Mouse (Mus musculus): ENCODE measurements around the gene Unc119. TPM values are rescaled to one million over a fixed set of nuclear protein-coding genes. Genes with fewer than 3 reads are reported as not detected.

Gene Unc119
- polyA plus RNA-seq, 1 experiment from 2014 or later, result 27.5 TPM

DNA sequence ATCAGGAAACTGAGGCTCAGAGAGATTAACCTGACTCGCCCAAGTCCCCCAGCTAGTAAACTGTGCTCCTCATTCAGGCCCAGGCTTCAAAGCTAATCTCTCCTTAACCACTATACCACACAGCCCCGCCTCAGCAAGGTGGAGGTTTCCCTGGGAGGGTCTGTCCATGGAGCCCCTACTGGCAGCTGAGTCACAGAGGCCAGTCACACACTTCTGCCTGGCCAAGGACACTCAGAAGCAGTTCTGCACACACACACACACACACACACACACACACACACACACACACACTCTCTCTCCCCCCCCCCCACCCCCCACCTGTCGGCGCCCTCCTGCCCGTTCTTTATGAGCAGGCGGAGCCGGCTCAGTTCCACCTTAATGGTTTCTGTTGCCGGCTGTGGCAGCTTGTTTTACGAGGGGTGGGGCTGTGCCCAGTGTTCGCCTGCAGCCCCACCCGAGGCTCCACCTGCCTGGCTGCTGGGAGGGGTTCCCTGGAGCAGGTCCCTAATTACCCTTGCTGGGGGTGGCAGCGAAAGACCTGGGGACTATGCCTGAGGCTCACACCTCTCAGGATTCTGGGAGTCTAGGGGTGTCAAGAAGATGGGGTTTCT, 34.4 kb downstream of the Unc119 start:
- H3K9me3 ChIP-seq (replicated peaks; ENCODE audit: control insufficient read depth, low read length), result no peaks in the 10 kb centered on the region
- no peak overlapping the region for H3K9ac ChIP-seq (ENCODE audit: low read length)
- WGBS, result 23% methylated on average over 10 of the region's 12 CpGs
- H3K4me1 ChIP-seq (ENCODE audit: control insufficient read depth, insufficient read depth, low read length), result no peaks in the 10 kb centered on the region
- H3K4me3 ChIP-seq (replicated peaks; ENCODE audit: low read length), result no peak overlapping the region
- no peak overlapping the region for H3K4me2 ChIP-seq (ENCODE audit: low read depth, low read length)
- ATAC-seq (ENCODE audit: insufficient read depth, low FRiP score), result peak; percentile 83
- no peaks in the 10 kb centered on the region for H3K27me3 ChIP-seq (ENCODE audit: control insufficient read depth, insufficient read depth, low read length)
- no peaks in the 10 kb centered on the region for H3K36me3 ChIP-seq (ENCODE audit: control insufficient read depth, insufficient read depth, low read length)
- no peak overlapping the region for H3K27ac ChIP-seq (ENCODE audit: low read length)

DNA sequence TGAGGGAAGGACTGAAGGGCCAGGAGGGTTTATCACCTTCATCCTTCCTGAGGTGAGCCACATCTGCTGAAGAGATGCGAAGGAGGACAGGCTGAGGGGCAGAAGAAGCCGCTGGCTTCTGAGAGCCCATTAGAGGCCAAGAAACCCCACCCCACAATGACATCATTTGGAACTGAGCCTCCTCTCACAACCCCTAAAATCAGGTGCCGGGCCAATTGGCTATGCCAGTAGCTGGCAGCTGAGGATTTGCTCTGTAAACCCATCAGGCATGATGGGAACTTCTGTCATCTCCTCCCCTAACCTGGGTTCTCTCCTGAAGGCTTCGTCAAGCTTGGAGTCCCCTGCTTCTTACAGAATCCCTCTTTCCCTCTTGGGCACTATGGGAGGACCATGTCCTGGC, 37.1 kb downstream of the Unc119 start:
- H3K36me3 ChIP-seq (ENCODE audit: control insufficient read depth, insufficient read depth, low read length), result no peaks in the 10 kb centered on the region
- no peak overlapping the region for H3K27ac ChIP-seq (ENCODE audit: low read length)
- 70% methylated on average over 4 of the region's 4 CpGs for WGBS
- H3K9ac ChIP-seq (ENCODE audit: low read length), result no peak overlapping the region
- no peak for ATAC-seq (ENCODE audit: insufficient read depth, low FRiP score)
- H3K9me3 ChIP-seq (replicated peaks; ENCODE audit: control insufficient read depth, low read length), result no peaks in the 10 kb centered on the region
- H3K4me3 ChIP-seq (replicated peaks; ENCODE audit: low read length), result no peak overlapping the region
- no peak overlapping the region for H3K4me2 ChIP-seq (ENCODE audit: low read depth, low read length)
- no peaks in the 10 kb centered on the region for H3K27me3 ChIP-seq (ENCODE audit: control insufficient read depth, insufficient read depth, low read length)
- no peaks in the 10 kb centered on the region for H3K4me1 ChIP-seq (ENCODE audit: control insufficient read depth, insufficient read depth, low read length)

DNA sequence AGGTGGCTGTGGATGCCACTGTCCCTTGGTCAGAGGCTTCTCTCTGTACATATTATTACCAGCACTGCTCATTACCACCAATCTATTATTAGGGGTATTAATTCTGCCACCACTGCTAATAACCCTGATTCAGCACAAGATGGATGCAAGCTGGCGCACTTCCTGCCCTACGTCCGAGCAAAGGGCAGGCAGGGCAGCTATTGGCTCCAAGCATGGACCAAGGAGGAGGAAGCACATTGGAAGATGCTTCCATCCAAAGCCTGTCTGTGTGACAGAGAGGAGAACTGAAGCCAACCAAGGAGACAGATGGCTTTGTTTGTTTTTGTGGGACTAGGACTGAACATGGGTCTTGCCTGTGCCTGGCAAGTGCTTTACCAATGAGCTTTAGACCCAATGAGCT, 37.7 kb downstream of the Unc119 start:
- ATAC-seq (ENCODE audit: insufficient read depth, low FRiP score), result no peak
- WGBS, result 68% methylated on average over 3 of the region's 3 CpGs

DNA sequence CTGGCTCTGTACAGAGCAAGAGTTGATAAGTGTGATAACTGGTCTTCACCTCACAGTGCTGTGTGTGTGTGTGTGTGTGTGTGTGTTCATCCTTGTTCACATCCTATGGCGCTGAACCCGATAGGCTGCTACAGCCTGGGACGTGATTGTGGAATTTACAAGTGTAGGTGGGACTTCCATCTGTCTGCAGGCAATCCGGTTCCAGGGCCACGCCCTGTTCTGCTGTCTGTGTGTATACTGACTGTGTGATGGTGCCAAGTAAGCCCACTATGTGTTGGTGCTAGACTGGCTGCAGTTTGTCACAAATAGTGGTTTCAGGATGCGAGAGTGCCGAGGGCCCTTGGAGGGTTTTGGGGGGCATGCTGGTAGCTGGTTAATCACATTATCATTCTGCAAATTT, 39.0 kb downstream of the Unc119 start:
- ATAC-seq (ENCODE audit: insufficient read depth, low FRiP score), result no peak

More for the DNA sequence above, 37.7 kb downstream of the Unc119 start:
- Histone ChIP-seq H3K27ac (ENCODE audit: low read length) (no peak overlapping the region), H3K9me3 (replicated peaks; ENCODE audit: control insufficient read depth, low read length) (no peaks in the 10 kb centered on the region), H3K27me3 (ENCODE audit: control insufficient read depth, insufficient read depth, low read length) (no peaks in the 10 kb centered on the region), H3K4me2 (ENCODE audit: low read depth, low read length) (no peak overlapping the region), H3K9ac (ENCODE audit: low read length) (no peak overlapping the region), H3K4me1 (ENCODE audit: control insufficient read depth, insufficient read depth, low read length) (no peaks in the 10 kb centered on the region), H3K4me3 (replicated peaks; ENCODE audit: low read length) (no peak overlapping the region), H3K36me3 (ENCODE audit: control insufficient read depth, insufficient read depth, low read length) (no peaks in the 10 kb centered on the region)

DNA sequence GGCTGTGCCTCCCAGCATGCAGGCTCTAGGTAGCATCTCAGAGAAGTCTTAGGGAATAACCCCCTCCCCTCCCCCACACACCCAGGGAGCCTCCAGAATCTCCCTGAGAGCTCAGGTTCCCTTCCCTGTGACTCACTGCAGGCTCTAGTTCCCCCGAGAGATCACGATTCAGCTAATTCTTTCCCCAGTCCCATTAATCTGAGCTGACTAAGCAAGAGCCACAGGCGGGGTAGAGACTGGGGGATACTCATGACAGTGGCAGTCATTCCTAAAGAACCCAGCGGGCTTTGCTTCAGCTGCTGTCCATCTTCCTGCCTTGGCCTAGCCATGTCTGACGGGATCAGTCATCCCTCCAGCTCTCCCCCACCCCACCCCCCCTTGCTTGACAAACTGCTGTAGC, 39.4 kb downstream of the Unc119 start:
- Histone ChIP-seq H3K9ac (ENCODE audit: low read length) (no peak overlapping the region), H3K4me1 (ENCODE audit: control insufficient read depth, insufficient read depth, low read length) (no peaks in the 10 kb centered on the region), H3K9me3 (replicated peaks; ENCODE audit: control insufficient read depth, low read length) (no peaks in the 10 kb centered on the region), H3K4me2 (ENCODE audit: low read depth, low read length) (no peak overlapping the region), H3K4me3 (replicated peaks; ENCODE audit: low read length) (no peak overlapping the region), H3K27me3 (ENCODE audit: control insufficient read depth, insufficient read depth, low read length) (no peaks in the 10 kb centered on the region), H3K36me3 (ENCODE audit: control insufficient read depth, insufficient read depth, low read length) (no peaks in the 10 kb centered on the region), H3K27ac (ENCODE audit: low read length) (no peak overlapping the region)
- WGBS, result 29% methylated on average over 5 of the region's 5 CpGs
- no peak for ATAC-seq (ENCODE audit: insufficient read depth, low FRiP score)

More for the DNA sequence above, 39.0 kb downstream of the Unc119 start:
- Histone ChIP-seq H3K4me1 (ENCODE audit: control insufficient read depth, insufficient read depth, low read length) (no peaks in the 10 kb centered on the region), H3K4me2 (ENCODE audit: low read depth, low read length) (no peak overlapping the region), H3K36me3 (ENCODE audit: control insufficient read depth, insufficient read depth, low read length) (no peaks in the 10 kb centered on the region), H3K4me3 (replicated peaks; ENCODE audit: low read length) (no peak overlapping the region), H3K9ac (ENCODE audit: low read length) (no peak overlapping the region), H3K9me3 (replicated peaks; ENCODE audit: control insufficient read depth, low read length) (no peaks in the 10 kb centered on the region), H3K27me3 (ENCODE audit: control insufficient read depth, insufficient read depth, low read length) (no peaks in the 10 kb centered on the region), H3K27ac (ENCODE audit: low read length) (no peak overlapping the region)
- 71% methylated on average over 7 of the region's 7 CpGs for WGBS

DNA sequence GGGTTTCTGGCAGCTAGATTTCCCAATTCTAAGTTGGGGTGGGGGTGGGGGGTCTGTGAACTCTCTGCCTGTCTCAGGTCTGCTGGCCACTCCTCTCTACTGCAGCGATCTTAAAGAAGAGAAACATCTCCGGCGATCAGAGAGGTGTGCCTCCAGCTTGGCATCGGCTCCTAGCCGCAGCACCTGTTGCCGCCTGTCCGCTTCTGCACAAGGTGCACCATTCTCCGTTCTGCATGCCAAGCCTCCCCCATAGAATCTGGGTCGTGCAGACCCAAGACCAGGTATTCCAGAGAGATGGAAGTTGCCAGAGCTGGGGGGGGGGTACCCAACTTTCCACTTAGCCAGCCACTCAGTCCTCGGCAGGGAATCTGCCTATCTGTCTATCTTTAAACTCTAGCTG, 42.5 kb downstream of the Unc119 start:
- Histone ChIP-seq H3K4me2 (ENCODE audit: low read depth, low read length) (peak overlapping the region; percentile 36; the same call in 1 of the 2 replicates), H3K36me3 (ENCODE audit: control insufficient read depth, insufficient read depth, low read length) (no peaks in the 10 kb centered on the region), H3K9me3 (replicated peaks; ENCODE audit: control insufficient read depth, low read length) (no peaks in the 10 kb centered on the region), H3K27me3 (ENCODE audit: control insufficient read depth, insufficient read depth, low read length) (no peaks in the 10 kb centered on the region), H3K4me1 (ENCODE audit: control insufficient read depth, insufficient read depth, low read length) (no peaks in the 10 kb centered on the region), H3K27ac (ENCODE audit: low read length) (peak overlapping the region; percentile 77; the same call in 1 of the 2 replicates), H3K4me3 (replicated peaks; ENCODE audit: low read length) (peak overlapping the region; percentile 24), H3K9ac (ENCODE audit: low read length) (no peak overlapping the region)
- no peak for ATAC-seq (ENCODE audit: insufficient read depth, low FRiP score)
- WGBS, result 69% methylated on average over 10 of the region's 10 CpGs

DNA sequence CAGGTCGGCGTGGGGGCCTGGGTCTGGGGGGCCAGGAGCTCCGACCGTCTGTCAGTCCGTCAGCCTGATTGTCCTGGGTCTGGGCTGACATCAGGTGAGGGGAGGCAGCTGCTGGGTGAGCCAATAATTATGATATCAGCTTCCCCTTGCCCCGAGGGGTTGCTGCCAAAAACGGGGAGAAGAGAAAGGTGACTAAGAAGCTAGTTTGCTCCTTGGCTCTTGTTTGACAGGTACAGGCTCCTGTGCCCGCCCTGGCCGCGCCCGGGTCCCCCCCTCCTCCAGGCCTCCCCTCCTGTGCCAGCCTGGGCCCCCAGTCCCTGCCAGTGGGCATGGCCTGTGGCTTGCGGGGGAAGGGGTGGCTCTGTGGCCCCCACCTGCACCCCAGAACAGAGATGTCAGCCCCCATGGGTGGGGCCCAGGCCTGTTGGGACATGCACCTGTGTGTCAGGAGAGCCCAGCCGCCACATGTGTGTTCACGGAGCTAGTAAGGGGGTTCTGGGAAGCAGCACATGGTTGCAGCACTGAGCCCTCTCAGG, 43.3 kb downstream of the Unc119 start, which contains the start of gene Foxn1:
TSS of gene Foxn1 (minus strand) at position 51 of the 536 bp plus-strand sequence.
- ATAC-seq (ENCODE audit: insufficient read depth, low FRiP score), result peak; percentile 61; the same call in 1 of the 2 replicates
- Histone ChIP-seq H3K9ac (ENCODE audit: low read length) (peak within 1 kb of the TSS; percentile 50; the same call in 1 of the 2 replicates), H3K9me3 (replicated peaks; ENCODE audit: control insufficient read depth, low read length) (no peaks in the 10 kb centered on the region), H3K36me3 (ENCODE audit: control insufficient read depth, insufficient read depth, low read length) (no peaks in the 10 kb centered on the region), H3K4me2 (ENCODE audit: low read depth, low read length) (peak within 1 kb of the TSS; percentile 36; the same call in 1 of the 2 replicates), H3K27me3 (ENCODE audit: control insufficient read depth, insufficient read depth, low read length) (no peaks in the 10 kb centered on the region), H3K4me1 (ENCODE audit: control insufficient read depth, insufficient read depth, low read length) (no peaks in the 10 kb centered on the region), H3K27ac (ENCODE audit: low read length) (peak within 1 kb of the TSS; percentile 77), H3K4me3 (replicated peaks; ENCODE audit: low read length) (peak within 1 kb of the TSS; percentile 24)
- WGBS, result 67% methylated on average over 14 of the region's 14 CpGs

DNA sequence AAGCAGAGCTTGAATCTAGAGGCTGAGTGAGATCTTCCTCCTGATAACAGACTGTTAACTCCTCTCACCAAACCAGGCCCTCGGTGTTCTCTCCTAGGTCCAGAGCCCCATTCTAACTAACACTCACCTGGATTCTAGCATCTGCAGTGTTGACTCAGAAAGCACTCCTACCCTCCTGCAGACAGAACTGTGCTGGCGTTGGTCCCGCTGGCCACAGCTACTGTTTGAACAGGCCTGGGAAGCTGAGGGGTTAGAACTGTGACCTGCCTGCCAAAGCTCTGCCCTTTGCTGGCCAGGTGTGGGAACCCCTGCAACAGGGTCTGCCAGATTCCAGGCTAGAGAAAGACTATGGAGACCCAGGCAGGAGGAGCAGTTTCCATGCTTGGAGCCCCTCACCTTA, 49.4 kb downstream of the Unc119 start:
- no peaks in the 10 kb centered on the region for H3K36me3 ChIP-seq (ENCODE audit: control insufficient read depth, insufficient read depth, low read length)
- H3K4me2 ChIP-seq (ENCODE audit: low read depth, low read length), result no peak overlapping the region
- H3K4me1 ChIP-seq (ENCODE audit: control insufficient read depth, insufficient read depth, low read length), result no peaks in the 10 kb centered on the region
- no peak for ATAC-seq (ENCODE audit: insufficient read depth, low FRiP score)
- no peaks in the 10 kb centered on the region for H3K9me3 ChIP-seq (replicated peaks; ENCODE audit: control insufficient read depth, low read length)
- H3K27ac ChIP-seq (ENCODE audit: low read length), result no peak overlapping the region
- 53% methylated on average over 3 of the region's 3 CpGs for WGBS
- no peaks in the 10 kb centered on the region for H3K27me3 ChIP-seq (ENCODE audit: control insufficient read depth, insufficient read depth, low read length)
- no peak overlapping the region for H3K9ac ChIP-seq (ENCODE audit: low read length)
- no peak overlapping the region for H3K4me3 ChIP-seq (replicated peaks; ENCODE audit: low read length)

DNA sequence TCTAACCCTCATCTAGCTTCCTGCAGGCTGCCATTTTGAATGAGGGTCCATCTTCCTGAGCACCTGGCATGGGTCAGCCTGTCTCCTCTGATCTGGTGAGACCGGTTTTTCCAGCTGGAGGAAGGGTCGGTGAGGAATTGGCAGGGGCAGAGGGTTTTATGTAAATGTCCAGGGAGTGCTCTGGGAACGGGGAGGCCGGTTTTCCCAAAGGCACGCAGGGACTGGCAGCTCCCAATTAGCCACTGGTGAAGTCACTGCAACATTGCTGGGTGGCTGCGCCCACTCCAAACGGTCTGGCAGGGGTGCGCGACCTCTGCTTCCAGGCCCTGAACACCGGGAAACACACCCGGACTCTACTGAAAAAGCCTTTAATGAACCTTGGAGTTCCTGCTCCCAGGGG, 53.7 kb downstream of the Unc119 start:
- Histone ChIP-seq H3K27me3 (ENCODE audit: control insufficient read depth, insufficient read depth, low read length) (no peaks in the 10 kb centered on the region), H3K36me3 (ENCODE audit: control insufficient read depth, insufficient read depth, low read length) (no peaks in the 10 kb centered on the region), H3K4me1 (ENCODE audit: control insufficient read depth, insufficient read depth, low read length) (no peaks in the 10 kb centered on the region), H3K4me2 (ENCODE audit: low read depth, low read length) (peak overlapping the region; percentile 28), H3K27ac (ENCODE audit: low read length) (peak overlapping the region; percentile 7; the same call in 1 of the 2 replicates), H3K9ac (ENCODE audit: low read length) (0 out of 2 replicates have a peak overlapping the region, but pooled peaks have one; percentile 3), H3K4me3 (replicated peaks; ENCODE audit: low read length) (no peak overlapping the region), H3K9me3 (replicated peaks; ENCODE audit: control insufficient read depth, low read length) (no peaks in the 10 kb centered on the region)
- WGBS, result 43% methylated on average over 11 of the region's 11 CpGs
- no peak for ATAC-seq (ENCODE audit: insufficient read depth, low FRiP score)

Data from stomach, embryonic 16.5 days (tissue).